Mouse (Mus musculus): ENCODE data around the gene Foxl1.
A peak's percentile ranks its signal among the peaks of the same experiment; 100 is the strongest.
"Not testable (repeated sequence)": the region's sequence is repeated elsewhere in the genome, so short reads cannot be mapped to it uniquely, and the experiment has no call there.

The Foxl1 gene

GRCm38 (mm10) chr8:121125311-121125876 lies 2.3 kb upstream of the Foxl1 start:
- peak; percentile 65 for DNase-seq

- DNase-seq, result no peak
Measured at GRCm38 (mm10) chr8:121126191-121126590, 1.5 kb upstream of the Foxl1 start.

GRCm38 (mm10) chr8:121126694-121127093 lies 1.0 kb upstream of the Foxl1 start:
- no peak for DNase-seq

GRCm38 (mm10) chr8:121127291-121127701 lies 444 bp upstream of the Foxl1 start:
- no peak for DNase-seq

GRCm38 (mm10) chr8:121128531-121129264 lies 958 bp downstream of the Foxl1 start:
- no peak for DNase-seq

GRCm38 (mm10) chr8:121129265-121129940 lies 1.7 kb downstream of the Foxl1 start:
- no peak for DNase-seq

- no peak for DNase-seq
Measured at GRCm38 (mm10) chr8:121130522-121130921, 2.8 kb downstream of the Foxl1 start.

- no peak for DNase-seq
Measured at GRCm38 (mm10) chr8:121132961-121133513, 5.3 kb downstream of the Foxl1 start.

GRCm38 (mm10) chr8:121134102-121134501 lies 6.4 kb downstream of the Foxl1 start:
- no peak for DNase-seq

- DNase-seq, result no peak
Measured at GRCm38 (mm10) chr8:121134512-121134911, 6.8 kb downstream of the Foxl1 start.

GRCm38 (mm10) chr8:121136856-121137255 lies 9.1 kb downstream of the Foxl1 start:
- no peak for DNase-seq

- not testable (repeated sequence) for DNase-seq
Measured at GRCm38 (mm10) chr8:121145457-121146134, 17.9 kb downstream of the Foxl1 start.

- no peak for DNase-seq
Measured at GRCm38 (mm10) chr8:121148573-121149083, 20.9 kb downstream of the Foxl1 start.

- no peak for DNase-seq
Measured at GRCm38 (mm10) chr8:121152394-121152793, 24.7 kb downstream of the Foxl1 start.

- no peak for DNase-seq
Measured at GRCm38 (mm10) chr8:121156990-121157491, 29.3 kb downstream of the Foxl1 start.

- DNase-seq, result no peak
Measured at GRCm38 (mm10) chr8:121158812-121159211, 31.1 kb downstream of the Foxl1 start.

GRCm38 (mm10) chr8:121161437-121161836 lies 33.7 kb downstream of the Foxl1 start:
- no peak for DNase-seq

GRCm38 (mm10) chr8:121162413-121162812 lies 34.7 kb downstream of the Foxl1 start:
- DNase-seq, result no peak

GRCm38 (mm10) chr8:121162906-121163695 lies 35.4 kb downstream of the Foxl1 start:
- no peak for DNase-seq

- DNase-seq, result no peak
Measured at GRCm38 (mm10) chr8:121164017-121164469, 36.3 kb downstream of the Foxl1 start.

- no peak for DNase-seq
Measured at GRCm38 (mm10) chr8:121168033-121168432, 40.3 kb downstream of the Foxl1 start.

GRCm38 (mm10) chr8:121170116-121170515 lies 42.4 kb downstream of the Foxl1 start:
- DNase-seq, result no peak
